Mouse (Mus musculus): ENCODE data around the gene Atg16l2. TPM values are rescaled to one million over a fixed set of nuclear protein-coding genes. Genes with fewer than 3 reads are reported as not detected.

The Atg16l2 gene
- polyA plus RNA-seq, 1 experiment from 2014 or later = 5.3 TPM

DNA sequence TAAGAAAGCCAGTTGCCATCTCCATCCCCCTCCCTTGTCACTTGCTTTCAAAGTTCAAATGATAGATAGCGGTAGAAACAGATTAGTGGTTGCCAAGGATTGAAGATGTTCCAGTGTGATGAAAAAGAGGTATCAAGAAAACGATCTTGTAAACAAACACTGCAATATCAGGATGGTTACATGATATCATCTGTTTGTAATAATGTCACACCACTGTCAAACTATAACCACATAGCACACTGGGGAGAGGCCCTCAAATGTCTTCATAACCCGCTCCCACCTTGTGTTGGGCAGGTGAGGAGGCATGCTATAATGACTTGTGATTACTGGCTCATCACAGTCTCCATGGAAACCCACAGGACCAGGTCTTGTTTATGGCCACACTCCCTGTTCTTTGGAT, 3.7 kb downstream of the Atg16l2 start:
- no peak overlapping the region for H3K9ac ChIP-seq (replicated peaks)
- ATAC-seq (no peak), DNase-seq (no peak)
- peaks cover 13% of the 10 kb centered on the region for H3K36me3 ChIP-seq (replicated peaks; ENCODE audit: insufficient read depth, low read length)
- no peaks in the 10 kb centered on the region for H3K27me3 ChIP-seq (ENCODE audit: insufficient read depth, low read length)
- H3K4me1 ChIP-seq (ENCODE audit: insufficient read depth) = peaks cover 24% of the 10 kb centered on the region
- 81% methylated on average over 3 of the region's 3 CpGs for WGBS (ENCODE audit: insufficient replicate concordance)
- no peak overlapping the region for H3K4me2 ChIP-seq (ENCODE audit: low read depth, low read length)
- no peaks in the 10 kb centered on the region for H3K9me3 ChIP-seq (ENCODE audit: low read length)
- H3K4me3 ChIP-seq (ENCODE audit: low read depth, low read length) = no peak overlapping the region
- TF ChIP-seq EP300 (IDR thresholded peaks at IDR 0.05; ENCODE audit: low read depth) = no peak
- no peak for TF ChIP-seq CTCF (IDR thresholded peaks at IDR 0.05; ENCODE audit: low read depth)
- no peak overlapping the region for H3K27ac ChIP-seq (ENCODE audit: low read depth)

- H3K27me3 ChIP-seq (ENCODE audit: insufficient read depth, low read length) = no peaks in the 10 kb centered on the region
- no peak for ATAC-seq
- H3K4me3 ChIP-seq (ENCODE audit: low read depth, low read length) = no peak overlapping the region
- H3K4me1 ChIP-seq (ENCODE audit: insufficient read depth) = peaks cover 18% of the 10 kb centered on the region
- peaks cover 20% of the 10 kb centered on the region for H3K36me3 ChIP-seq (replicated peaks; ENCODE audit: insufficient read depth, low read length)
- H3K9ac ChIP-seq (replicated peaks) = no peak overlapping the region
- WGBS (ENCODE audit: insufficient replicate concordance) = 48% methylated on average over 8 of the region's 8 CpGs
- H3K27ac ChIP-seq (ENCODE audit: low read depth) = no peak overlapping the region
- no peak for DNase-seq
- TF ChIP-seq EP300 (IDR thresholded peaks at IDR 0.05; ENCODE audit: low read depth) (no peak), CTCF (IDR thresholded peaks at IDR 0.05; ENCODE audit: low read depth) (no peak)
- H3K9me3 ChIP-seq (ENCODE audit: low read length) = no peaks in the 10 kb centered on the region
- H3K4me2 ChIP-seq (ENCODE audit: low read depth, low read length) = peak overlapping the region; percentile 46
These were observed 5.0 kb downstream of the Atg16l2 start for GRCm38 (mm10) chr7:101297023-101297405.

- TF ChIP-seq CTCF (IDR thresholded peaks at IDR 0.05; ENCODE audit: low read depth) (peak; percentile 45), EP300 (IDR thresholded peaks at IDR 0.05; ENCODE audit: low read depth) (no peak)
- H3K9me3 ChIP-seq (ENCODE audit: low read length) = no peaks in the 10 kb centered on the region
- H3K9ac ChIP-seq (replicated peaks) = no peak overlapping the region
- H3K27me3 ChIP-seq (ENCODE audit: insufficient read depth, low read length) = no peaks in the 10 kb centered on the region
- DNase-seq = peak; percentile 66
- H3K4me1 ChIP-seq (ENCODE audit: insufficient read depth) = peaks cover 18% of the 10 kb centered on the region
- peak overlapping the region; percentile 46 for H3K4me2 ChIP-seq (ENCODE audit: low read depth, low read length)
- 30% methylated on average over 35 of the region's 35 CpGs for WGBS (ENCODE audit: insufficient replicate concordance)
- peaks cover 21% of the 10 kb centered on the region for H3K36me3 ChIP-seq (replicated peaks; ENCODE audit: insufficient read depth, low read length)
- peak; percentile 35; the same call in 1 of the 2 replicates for ATAC-seq
- no peak overlapping the region for H3K27ac ChIP-seq (ENCODE audit: low read depth)
- H3K4me3 ChIP-seq (ENCODE audit: low read depth, low read length) = no peak overlapping the region
These were observed 5.6 kb downstream of the Atg16l2 start for GRCm38 (mm10) chr7:101296252-101297022.

GRCm38 (mm10) chr7:101295438-101295837, 6.6 kb downstream of the Atg16l2 start:
- Histone ChIP-seq H3K9ac (replicated peaks) (no peak overlapping the region), H3K4me1 (ENCODE audit: insufficient read depth) (peaks cover 10% of the 10 kb centered on the region), H3K4me2 (ENCODE audit: low read depth, low read length) (no peak overlapping the region), H3K4me3 (ENCODE audit: low read depth, low read length) (no peak overlapping the region), H3K36me3 (replicated peaks; ENCODE audit: insufficient read depth, low read length) (peaks cover 29% of the 10 kb centered on the region), H3K27ac (ENCODE audit: low read depth) (no peak overlapping the region), H3K9me3 (ENCODE audit: low read length) (no peaks in the 10 kb centered on the region), H3K27me3 (ENCODE audit: insufficient read depth, low read length) (no peaks in the 10 kb centered on the region)
- no peak for DNase-seq
- 74% methylated on average over 1 of the region's 1 CpGs for WGBS (ENCODE audit: insufficient replicate concordance)
- no peak for ATAC-seq
- TF ChIP-seq EP300 (IDR thresholded peaks at IDR 0.05; ENCODE audit: low read depth) (no peak), CTCF (IDR thresholded peaks at IDR 0.05; ENCODE audit: low read depth) (no peak)

DNA sequence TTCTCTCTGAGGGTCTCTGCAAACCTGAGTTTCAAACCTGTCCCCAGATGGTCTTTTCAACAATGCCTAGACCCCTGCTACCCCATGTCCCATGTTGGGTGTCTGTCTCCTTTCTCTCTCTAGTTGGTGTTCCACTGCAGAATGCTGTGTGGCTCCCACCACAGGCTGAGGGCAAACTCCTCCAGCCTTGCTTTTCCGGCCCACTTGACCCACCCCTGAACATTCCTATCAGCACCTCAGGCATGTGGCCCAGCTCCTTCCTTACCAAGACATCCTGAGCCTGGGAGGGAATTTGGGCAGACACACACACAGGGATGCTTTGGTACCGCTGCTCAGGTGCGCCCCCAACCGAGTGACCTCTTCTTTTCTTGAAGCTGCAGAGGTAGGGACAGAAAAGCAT, 8.4 kb downstream of the Atg16l2 start:
- Histone ChIP-seq H3K9me3 (ENCODE audit: low read length) (no peaks in the 10 kb centered on the region), H3K27ac (ENCODE audit: low read depth) (no peak overlapping the region), H3K4me1 (ENCODE audit: insufficient read depth) (no peaks in the 10 kb centered on the region), H3K27me3 (ENCODE audit: insufficient read depth, low read length) (no peaks in the 10 kb centered on the region), H3K9ac (replicated peaks) (no peak overlapping the region), H3K4me2 (ENCODE audit: low read depth, low read length) (no peak overlapping the region), H3K4me3 (ENCODE audit: low read depth, low read length) (no peak overlapping the region), H3K36me3 (replicated peaks; ENCODE audit: insufficient read depth, low read length) (peaks cover 40% of the 10 kb centered on the region)
- TF ChIP-seq EP300 (IDR thresholded peaks at IDR 0.05; ENCODE audit: low read depth) (no peak), CTCF (IDR thresholded peaks at IDR 0.05; ENCODE audit: low read depth) (no peak)
- WGBS (ENCODE audit: insufficient replicate concordance) = 60% methylated on average over 4 of the region's 4 CpGs
- DNase-seq (no peak), ATAC-seq (no peak)

GRCm38 (mm10) chr7:101293138-101293537, 8.9 kb downstream of the Atg16l2 start:
- no peak for TF ChIP-seq CTCF (IDR thresholded peaks at IDR 0.05; ENCODE audit: low read depth)
- no peak for TF ChIP-seq EP300 (IDR thresholded peaks at IDR 0.05; ENCODE audit: low read depth)
- H3K4me3 ChIP-seq (ENCODE audit: low read depth, low read length) = no peak overlapping the region
- H3K4me1 ChIP-seq (ENCODE audit: insufficient read depth) = no peaks in the 10 kb centered on the region
- peaks cover 40% of the 10 kb centered on the region for H3K36me3 ChIP-seq (replicated peaks; ENCODE audit: insufficient read depth, low read length)
- no peaks in the 10 kb centered on the region for H3K27me3 ChIP-seq (ENCODE audit: insufficient read depth, low read length)
- ATAC-seq = no peak
- H3K27ac ChIP-seq (ENCODE audit: low read depth) = no peak overlapping the region
- no peak overlapping the region for H3K4me2 ChIP-seq (ENCODE audit: low read depth, low read length)
- WGBS (ENCODE audit: insufficient replicate concordance) = 58% methylated on average over 4 of the region's 4 CpGs
- DNase-seq = no peak
- H3K9me3 ChIP-seq (ENCODE audit: low read length) = no peaks in the 10 kb centered on the region
- no peak overlapping the region for H3K9ac ChIP-seq (replicated peaks)

Data from liver, postnatal 0 days (tissue).